Mouse (Mus musculus): ENCODE measurements around the gene Folr2. TPM values are rescaled to one million over a fixed set of nuclear protein-coding genes. Genes with fewer than 3 reads are reported as not detected.

Gene Folr2
- polyA plus RNA-seq, 1 experiment, result 0.77 TPM

DNA sequence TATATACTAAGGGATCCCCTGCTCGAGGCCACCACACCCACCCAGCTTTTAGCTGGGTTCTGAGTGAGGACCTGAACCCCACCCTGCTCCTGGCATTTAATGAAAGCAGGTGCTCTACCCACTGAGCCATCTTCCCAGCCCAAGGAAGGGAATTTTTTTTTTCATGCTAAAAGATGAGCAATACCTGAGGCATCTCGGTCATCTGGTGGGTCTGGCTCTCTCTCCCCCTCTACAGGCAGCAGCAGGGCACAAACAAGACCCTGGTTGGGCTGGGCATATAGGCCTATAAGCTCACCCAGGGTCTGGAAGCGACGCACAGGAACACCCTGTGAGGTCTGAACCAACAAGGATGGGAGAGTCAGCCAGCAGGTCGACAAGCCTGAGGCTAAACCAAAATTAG is 23.6 kb downstream of the Folr2 start:
- TF ChIP-seq GATA1 (IDR thresholded peaks at IDR 0.05; ENCODE audit: borderline replicate concordance, low read length), result no peak
- TF ChIP-seq FLI1 (IDR thresholded peaks at IDR 0.05; ENCODE audit: low read length), result no peak
- Histone ChIP-seq H3K4me1 (peaks cover 28% of the 10 kb centered on the region), H3K9me3 (peaks cover 10% of the 10 kb centered on the region; the same call in 1 of the 2 replicates), H3K36me3 (replicated peaks; ENCODE audit: low read length) (peaks cover 71% of the 10 kb centered on the region), H3K27me3 (replicated peaks) (peaks cover 38% of the 10 kb centered on the region), H3K4me3 (replicated peaks) (no peak overlapping the region)

DNA sequence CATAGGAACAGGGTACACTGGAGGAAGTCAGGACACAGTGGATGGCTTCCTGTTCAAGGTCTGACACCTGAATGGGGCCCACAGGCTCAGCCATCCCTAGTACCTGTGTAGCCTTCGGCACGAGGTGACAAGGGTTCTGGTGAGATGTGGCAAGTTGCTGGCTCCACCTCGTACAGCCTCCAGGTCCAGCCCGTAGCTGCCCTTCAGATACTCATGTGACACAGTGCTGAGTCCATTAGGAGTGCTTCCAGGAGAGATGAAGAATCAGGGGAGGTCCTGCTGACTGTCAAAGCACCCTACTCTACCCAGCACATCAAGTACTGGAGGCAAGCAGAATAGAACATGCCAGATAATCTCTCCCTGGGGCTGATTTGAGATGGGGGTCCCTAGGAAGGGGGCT is 24.6 kb downstream of the Folr2 start:
- peaks cover 30% of the 10 kb centered on the region for H3K27me3 ChIP-seq (replicated peaks)
- H3K9me3 ChIP-seq, result peaks cover 10% of the 10 kb centered on the region; the same call in 1 of the 2 replicates
- peaks cover 21% of the 10 kb centered on the region for H3K4me1 ChIP-seq
- H3K4me3 ChIP-seq (replicated peaks), result no peak overlapping the region
- peaks cover 81% of the 10 kb centered on the region for H3K36me3 ChIP-seq (replicated peaks; ENCODE audit: low read length)
- no peak for TF ChIP-seq FLI1 (IDR thresholded peaks at IDR 0.05; ENCODE audit: low read length)
- no peak for TF ChIP-seq GATA1 (IDR thresholded peaks at IDR 0.05; ENCODE audit: borderline replicate concordance, low read length)

DNA sequence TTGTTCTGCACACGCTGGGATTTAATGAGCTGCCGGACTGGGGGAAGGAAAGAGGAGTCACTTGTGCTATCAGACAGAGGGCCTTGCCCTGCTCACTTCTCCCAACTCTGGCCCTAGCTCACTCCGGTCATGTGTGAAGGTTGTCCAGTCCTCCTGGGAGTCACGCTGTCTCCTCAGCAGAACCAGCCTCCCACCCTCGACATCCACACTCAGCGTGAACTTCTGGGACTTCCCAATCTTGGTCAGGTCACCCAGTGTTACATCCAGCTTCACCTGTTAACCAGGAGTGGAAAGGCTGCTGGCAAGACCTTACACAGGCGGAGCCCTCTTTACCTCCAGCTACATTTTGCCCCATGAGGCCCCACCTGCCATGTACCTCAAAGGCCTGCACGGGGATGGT is 25.6 kb downstream of the Folr2 start:
- TF ChIP-seq GATA1 (IDR thresholded peaks at IDR 0.05; ENCODE audit: borderline replicate concordance, low read length) (no peak), FLI1 (IDR thresholded peaks at IDR 0.05; ENCODE audit: low read length) (no peak)
- Histone ChIP-seq H3K27me3 (replicated peaks) (peaks cover 27% of the 10 kb centered on the region), H3K4me3 (replicated peaks) (no peak overlapping the region), H3K36me3 (replicated peaks; ENCODE audit: low read length) (peaks cover 91% of the 10 kb centered on the region), H3K9me3 (peaks cover 10% of the 10 kb centered on the region; the same call in 1 of the 2 replicates), H3K4me1 (peaks cover 15% of the 10 kb centered on the region)

DNA sequence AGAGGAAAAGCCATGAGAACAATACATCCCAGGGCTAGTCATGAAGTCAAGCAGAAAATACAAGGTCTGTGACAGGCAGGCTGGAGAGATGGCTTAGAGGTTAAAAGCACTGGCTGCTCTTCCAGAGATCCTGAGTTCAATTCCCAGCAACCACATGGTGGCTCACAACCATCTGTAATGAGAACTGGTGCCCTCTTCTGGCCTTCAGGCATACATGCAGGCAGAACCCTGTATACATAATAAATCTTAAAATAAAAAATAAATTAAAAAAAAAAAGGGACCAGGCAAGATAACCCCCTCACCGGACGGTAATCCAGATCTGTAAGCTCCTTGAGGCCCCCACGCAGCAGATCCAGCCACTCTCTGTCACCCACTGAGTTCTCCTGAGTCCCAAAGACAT is 26.6 kb downstream of the Folr2 start:
- peaks cover 10% of the 10 kb centered on the region; the same call in 1 of the 2 replicates for H3K9me3 ChIP-seq
- H3K36me3 ChIP-seq (replicated peaks; ENCODE audit: low read length), result peaks cover 99% of the 10 kb centered on the region
- TF ChIP-seq GATA1 (IDR thresholded peaks at IDR 0.05; ENCODE audit: borderline replicate concordance, low read length), result no peak
- TF ChIP-seq FLI1 (IDR thresholded peaks at IDR 0.05; ENCODE audit: low read length), result no peak
- H3K27me3 ChIP-seq (replicated peaks), result peaks cover 24% of the 10 kb centered on the region
- H3K4me1 ChIP-seq, result peaks cover 7% of the 10 kb centered on the region
- no peak overlapping the region for H3K4me3 ChIP-seq (replicated peaks)

DNA sequence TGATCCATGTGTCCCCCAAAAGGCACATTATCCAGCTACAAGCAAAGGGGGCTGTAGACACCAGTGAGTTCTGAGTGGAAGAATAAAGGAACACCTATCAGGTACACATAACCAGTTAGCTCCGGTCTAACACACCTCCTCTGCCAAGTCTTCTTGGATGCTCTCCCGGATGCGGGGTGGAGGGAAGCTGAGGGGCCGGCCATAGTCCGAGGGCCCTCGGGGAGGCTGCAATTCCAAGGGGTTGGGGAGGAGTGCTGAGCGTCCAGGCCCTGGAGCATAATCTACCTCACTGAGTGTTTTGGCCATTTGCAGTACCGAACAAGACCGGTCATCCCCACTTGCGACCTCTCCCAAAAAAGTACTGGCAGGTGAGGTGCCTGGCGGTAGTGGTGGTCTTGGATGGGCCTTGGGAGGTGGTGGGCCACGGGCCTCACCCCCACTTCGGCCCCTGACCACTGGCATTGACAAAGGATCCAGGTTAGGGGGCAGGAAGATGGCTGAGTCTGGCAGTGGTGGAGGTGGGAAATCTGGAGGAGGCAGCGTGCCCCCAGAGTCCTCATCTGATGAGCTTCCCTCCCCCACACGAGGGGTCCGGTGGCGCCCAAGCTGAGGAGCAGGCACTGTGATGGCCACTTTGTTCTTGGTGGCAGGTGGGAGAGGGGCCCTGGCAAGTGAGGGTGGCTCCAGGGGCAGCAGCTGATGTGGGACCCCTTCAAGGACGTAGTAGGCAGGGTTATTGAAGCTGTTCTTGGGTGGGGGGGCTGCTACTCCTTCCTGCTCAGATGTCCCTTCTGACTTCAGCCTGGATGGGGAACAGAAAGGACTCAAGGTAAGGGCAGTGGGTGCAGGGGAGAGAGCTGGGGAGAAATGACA is 33.0 kb downstream of the Folr2 start:
- Histone ChIP-seq H3K27me3 (replicated peaks) (peaks cover 61% of the 10 kb centered on the region), H3K36me3 (replicated peaks; ENCODE audit: low read length) (peaks cover 57% of the 10 kb centered on the region), H3K4me1 (peaks cover 23% of the 10 kb centered on the region), H3K4me3 (replicated peaks) (no peak overlapping the region), H3K9me3 (peaks cover 1% of the 10 kb centered on the region; the same call in 1 of the 2 replicates)
- TF ChIP-seq FLI1 (IDR thresholded peaks at IDR 0.05; ENCODE audit: low read length) (no peak), GATA1 (IDR thresholded peaks at IDR 0.05; ENCODE audit: borderline replicate concordance, low read length) (no peak)

DNA sequence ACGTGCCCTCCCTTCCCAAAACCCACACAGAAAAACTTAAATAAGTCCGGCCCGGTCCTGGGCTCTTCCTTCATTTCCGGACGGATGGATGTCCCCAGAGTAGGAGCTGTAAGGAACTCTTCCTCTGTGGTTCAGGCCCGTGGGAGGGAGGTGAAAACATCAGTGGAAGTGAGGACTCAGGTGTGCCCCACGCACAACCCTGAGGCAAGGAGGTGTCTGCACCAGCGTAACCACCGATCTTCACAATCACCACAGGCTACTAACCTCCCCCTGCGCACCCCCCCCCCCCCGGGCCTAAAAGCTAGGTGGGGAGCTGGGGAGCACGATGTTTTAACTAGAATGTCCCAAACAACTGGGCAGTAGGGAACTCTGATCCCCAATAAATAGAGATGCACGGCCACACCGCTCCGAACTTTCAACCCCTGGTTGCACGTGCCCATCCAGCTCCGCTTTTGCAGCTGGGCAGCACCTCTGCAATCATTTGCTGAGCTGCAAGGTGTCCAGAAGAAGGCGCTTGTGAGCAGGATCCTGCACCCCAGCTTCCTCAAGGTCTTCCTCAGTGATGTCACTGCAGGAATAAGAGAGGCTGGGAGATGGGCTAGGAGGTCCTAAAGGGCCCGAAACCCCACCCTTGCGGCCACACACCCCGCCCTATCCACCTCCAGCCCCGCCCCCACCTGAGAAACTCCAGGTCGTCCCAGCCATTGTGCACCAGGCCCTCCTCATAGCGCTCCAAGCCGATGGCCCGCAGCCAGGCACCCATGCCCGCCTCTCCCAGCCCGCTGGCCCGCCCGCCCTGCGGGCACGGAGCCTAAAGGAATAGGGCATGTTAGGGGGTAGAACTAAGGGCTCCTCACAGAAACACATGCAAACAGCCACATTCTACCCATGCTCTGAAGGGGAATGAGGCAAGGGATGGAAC is 33.9 kb downstream of the Folr2 start:
- Histone ChIP-seq H3K4me1 (peaks cover 28% of the 10 kb centered on the region), H3K36me3 (replicated peaks; ENCODE audit: low read length) (peaks cover 48% of the 10 kb centered on the region), H3K9me3 (peaks cover 5% of the 10 kb centered on the region; the same call in 1 of the 2 replicates), H3K27me3 (replicated peaks) (peaks cover 70% of the 10 kb centered on the region), H3K4me3 (replicated peaks) (no peak overlapping the region)
- TF ChIP-seq FLI1 (IDR thresholded peaks at IDR 0.05; ENCODE audit: low read length) (no peak), GATA1 (IDR thresholded peaks at IDR 0.05; ENCODE audit: borderline replicate concordance, low read length) (no peak)

DNA sequence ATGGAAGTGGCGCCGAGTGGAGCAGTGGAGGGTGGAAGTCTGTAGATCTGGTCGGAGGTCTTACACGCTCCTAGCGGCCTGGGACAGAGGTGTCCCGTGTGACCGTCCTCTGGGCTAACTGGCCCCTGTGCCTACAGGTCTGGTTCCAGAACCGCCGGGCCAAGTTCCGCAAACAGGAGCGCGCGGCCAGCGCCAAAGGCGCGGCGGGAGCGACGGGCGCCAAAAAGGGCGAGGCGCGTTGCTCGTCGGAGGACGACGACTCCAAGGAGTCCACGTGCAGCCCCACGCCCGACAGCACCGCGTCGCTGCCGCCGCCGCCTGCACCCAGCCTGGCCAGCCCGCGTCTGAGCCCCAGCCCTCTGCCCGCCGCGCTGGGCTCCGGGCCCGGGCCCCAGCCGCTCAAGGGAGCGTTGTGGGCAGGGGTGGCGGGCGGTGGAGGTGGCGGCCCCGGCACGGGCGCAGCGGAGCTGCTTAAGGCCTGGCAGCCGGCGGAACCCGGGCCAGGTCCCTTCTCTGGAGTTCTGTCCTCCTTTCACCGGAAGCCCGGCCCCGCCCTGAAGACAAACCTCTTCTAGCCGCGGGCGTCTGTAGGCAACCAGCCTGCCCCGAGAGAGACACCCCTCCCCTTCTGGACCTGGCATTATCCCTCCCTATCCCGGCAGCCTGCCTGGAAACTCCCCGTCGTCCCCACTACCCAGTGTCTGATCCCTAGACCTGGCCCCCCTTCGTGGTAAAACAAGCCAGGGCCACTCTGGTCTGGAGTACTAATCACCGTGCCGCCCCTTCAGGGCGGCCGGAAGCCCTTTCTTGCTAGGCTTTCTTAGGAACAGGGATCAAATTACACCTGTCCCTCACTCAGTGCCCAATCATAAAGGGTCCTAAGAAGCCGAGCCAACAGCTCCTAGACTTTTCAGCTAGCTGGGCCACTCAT is 35.2 kb downstream of the Folr2 start:
- Histone ChIP-seq H3K27me3 (replicated peaks) (peaks cover 83% of the 10 kb centered on the region), H3K36me3 (replicated peaks; ENCODE audit: low read length) (peaks cover 35% of the 10 kb centered on the region), H3K4me3 (replicated peaks) (peak overlapping the region; percentile 89), H3K4me1 (peaks cover 40% of the 10 kb centered on the region), H3K9me3 (peaks cover 5% of the 10 kb centered on the region; the same call in 1 of the 2 replicates)
- no peak for TF ChIP-seq FLI1 (IDR thresholded peaks at IDR 0.05; ENCODE audit: low read length)
- no peak for TF ChIP-seq GATA1 (IDR thresholded peaks at IDR 0.05; ENCODE audit: borderline replicate concordance, low read length)

DNA sequence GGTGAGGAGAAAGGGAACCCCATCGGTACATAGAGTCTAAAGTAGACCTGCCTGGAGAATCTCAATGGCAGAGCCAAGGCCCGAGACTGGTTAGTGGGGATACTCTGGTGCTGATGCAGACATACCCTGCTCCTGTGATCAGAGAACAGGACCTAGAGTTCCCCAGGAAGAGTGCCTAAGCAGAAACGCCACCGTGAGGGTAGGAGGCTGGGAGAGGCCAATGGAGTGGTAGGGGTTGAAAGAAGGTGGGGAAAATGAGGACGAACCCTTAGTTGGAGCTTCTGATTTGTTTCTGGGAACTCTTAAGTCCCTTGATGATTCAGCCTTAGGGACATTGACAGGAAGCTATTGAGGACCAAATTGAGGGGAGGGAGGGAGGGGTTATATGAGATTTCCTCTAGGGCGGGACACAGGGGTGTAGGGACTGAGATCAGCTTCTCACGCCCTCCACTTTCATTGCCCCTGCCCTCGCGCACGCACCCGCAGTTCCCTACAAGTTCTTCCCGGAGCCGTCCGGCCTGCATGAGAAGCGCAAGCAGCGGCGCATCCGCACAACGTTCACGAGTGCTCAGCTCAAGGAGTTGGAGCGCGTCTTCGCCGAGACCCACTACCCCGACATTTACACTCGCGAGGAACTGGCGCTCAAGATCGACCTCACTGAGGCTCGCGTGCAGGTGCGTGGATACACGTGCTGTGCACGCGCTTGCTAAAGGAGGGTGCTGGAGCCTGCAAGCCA is 36.5 kb downstream of the Folr2 start:
- Histone ChIP-seq H3K9me3 (peaks cover 5% of the 10 kb centered on the region; the same call in 1 of the 2 replicates), H3K4me3 (replicated peaks) (peak overlapping the region; percentile 87), H3K36me3 (replicated peaks; ENCODE audit: low read length) (peaks cover 21% of the 10 kb centered on the region), H3K4me1 (peaks cover 40% of the 10 kb centered on the region), H3K27me3 (replicated peaks) (peaks cover 86% of the 10 kb centered on the region)
- TF ChIP-seq GATA1 (IDR thresholded peaks at IDR 0.05; ENCODE audit: borderline replicate concordance, low read length) (no peak), FLI1 (IDR thresholded peaks at IDR 0.05; ENCODE audit: low read length) (no peak)
